Comparison of ENCODE assay signal across 7 mouse cellular contexts in the genomic region with DNA sequence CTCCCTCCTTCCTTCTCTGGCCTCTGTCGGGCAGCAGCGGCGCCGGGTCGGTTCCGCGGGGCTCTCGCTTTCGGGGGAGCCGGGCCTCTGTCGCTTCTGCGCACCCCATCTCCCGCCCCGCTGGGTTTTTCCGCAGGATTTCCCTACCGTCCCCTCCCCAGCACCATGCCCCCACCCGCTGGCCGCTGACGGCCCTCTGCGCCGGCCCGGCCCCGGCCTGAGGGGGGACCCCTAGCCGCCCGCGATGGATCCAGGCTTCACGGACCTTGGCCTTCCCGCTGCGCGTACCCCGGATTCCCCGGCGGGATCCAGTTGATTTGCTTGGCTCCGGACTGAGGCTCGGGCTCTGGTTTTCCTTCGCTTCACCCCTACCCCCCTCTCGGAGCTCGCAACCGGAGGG. TPM values are rescaled to one million over a fixed set of nuclear protein-coding genes. Genes with fewer than 3 reads are reported as not detected.
A peak's percentile ranks its signal among the peaks of the same experiment; 100 is the strongest.
DNase-seq lines count a peak whose midpoint lies in the region; ATAC-seq and TF ChIP-seq lines count a peak whose summit lies in the region.

No protein-coding gene starts in this region.

- no peak for TF ChIP-seq CTCF in lung, embryonic 14.5 days (IDR thresholded peaks at IDR 0.05; ENCODE audit: low read depth)

- peak overlapping the region; percentile 28 for H3K9ac ChIP-seq in lung, embryonic 14.5 days
- H3K9ac ChIP-seq in forebrain, embryonic 11.5 days (ENCODE audit: low read length): peak overlapping the region; percentile 90
- H3K9ac ChIP-seq in intestine, embryonic 16.5 days (ENCODE audit: low read depth, low read length): peak overlapping the region; percentile 64
- peak overlapping the region; percentile 97 for H3K9ac ChIP-seq in neural tube, embryonic 12.5 days

- no peak for DNase-seq in lung, embryonic 14.5 days
- no peak for DNase-seq in lung, postnatal 10 days
- no peak for DNase-seq in forebrain, embryonic 11.5 days (ENCODE audit: low spot score)
- DNase-seq in urinary bladder, postnatal 4 days (ENCODE audit: low spot score in 2 of 2): no peak
- no peak for DNase-seq in right cerebral cortex, postnatal 10 days (ENCODE audit: low spot score in 2 of 2)

- no peak overlapping the region for H3K27ac ChIP-seq in lung, embryonic 14.5 days (ENCODE audit: low read depth)
- H3K27ac ChIP-seq in forebrain, embryonic 11.5 days (ENCODE audit: low read depth, low read length): peak overlapping the region; percentile 37; the same call in 1 of the 2 replicates
- H3K27ac ChIP-seq in intestine, embryonic 16.5 days (ENCODE audit: low read length): no peak overlapping the region
- peak overlapping the region; percentile 77 for H3K27ac ChIP-seq in neural tube, embryonic 12.5 days

- H3K4me3 ChIP-seq in lung, embryonic 14.5 days (ENCODE audit: low read depth, low read length): peak overlapping the region; percentile 39
- H3K4me3 ChIP-seq in forebrain, embryonic 11.5 days (ENCODE audit: low read depth, low read length): peak overlapping the region; percentile 77
- H3K4me3 ChIP-seq in intestine, embryonic 16.5 days (ENCODE audit: low read length): peak overlapping the region; percentile 53
- peak overlapping the region; percentile 90 for H3K4me3 ChIP-seq in neural tube, embryonic 12.5 days

- under 1% methylated on average over 38 of the region's 39 CpGs for WGBS in lung, embryonic 14.5 days
- under 1% methylated on average over 37 of the region's 39 CpGs for WGBS in forebrain, embryonic 11.5 days
- 0% methylated on average over 39 of the region's 39 CpGs for WGBS in intestine, embryonic 16.5 days
- WGBS in neural tube, embryonic 12.5 days: under 1% methylated on average over 39 of the region's 39 CpGs

- H3K4me1 ChIP-seq in lung, embryonic 14.5 days (ENCODE audit: insufficient read depth): peaks cover 6% of the 10 kb centered on the region; the same call in 1 of the 2 replicates
- H3K4me1 ChIP-seq in forebrain, embryonic 11.5 days (replicated peaks; ENCODE audit: control insufficient read depth, insufficient read depth, low read length): peaks cover 15% of the 10 kb centered on the region; the same call in 1 of the 2 replicates
- H3K4me1 ChIP-seq in intestine, embryonic 16.5 days (ENCODE audit: control insufficient read depth, insufficient read depth, low read length): peaks cover 13% of the 10 kb centered on the region; the same call in 1 of the 2 replicates
- peaks cover 69% of the 10 kb centered on the region for H3K4me1 ChIP-seq in neural tube, embryonic 12.5 days

- peak overlapping the region; percentile 81 for H3K4me2 ChIP-seq in lung, embryonic 14.5 days
- peak overlapping the region; percentile 89 for H3K4me2 ChIP-seq in forebrain, embryonic 11.5 days (ENCODE audit: low read depth, low read length, severe bottlenecking)
- H3K4me2 ChIP-seq in intestine, embryonic 16.5 days (ENCODE audit: low read depth, low read length): peak overlapping the region; percentile 75
- H3K4me2 ChIP-seq in neural tube, embryonic 12.5 days (replicated peaks): peak overlapping the region; percentile 87

- no peaks in the 10 kb centered on the region for H3K9me3 ChIP-seq in lung, embryonic 14.5 days (ENCODE audit: low read depth, low read length)
- no peaks in the 10 kb centered on the region for H3K9me3 ChIP-seq in forebrain, embryonic 11.5 days (ENCODE audit: control insufficient read depth, low read length)
- no peaks in the 10 kb centered on the region for H3K9me3 ChIP-seq in intestine, embryonic 16.5 days (ENCODE audit: control insufficient read depth, low read length)
- no peaks in the 10 kb centered on the region for H3K9me3 ChIP-seq in neural tube, embryonic 12.5 days

- peak; percentile 37; the same call in 1 of the 2 replicates for ATAC-seq in lung, embryonic 14.5 days (ENCODE audit: insufficient read depth)
- 0 out of 2 replicates have a peak, but pooled peaks have one; percentile 11 for ATAC-seq in forebrain, embryonic 11.5 days (replicated peaks; ENCODE audit: low FRiP score)
- no peak for ATAC-seq in intestine, embryonic 16.5 days
- ATAC-seq in neural tube, embryonic 12.5 days (ENCODE audit: low FRiP score, low read depth): peak; percentile 8; the same call in 1 of the 2 replicates

- H3K27me3 ChIP-seq in lung, embryonic 14.5 days (ENCODE audit: insufficient read depth, low read length): peaks cover 86% of the 10 kb centered on the region
- peaks cover 3% of the 10 kb centered on the region for H3K27me3 ChIP-seq in forebrain, embryonic 11.5 days (ENCODE audit: control insufficient read depth, insufficient read depth, low read length)
- H3K27me3 ChIP-seq in intestine, embryonic 16.5 days (replicated peaks; ENCODE audit: control insufficient read depth, insufficient read depth, low read length): peaks cover 81% of the 10 kb centered on the region
- H3K27me3 ChIP-seq in neural tube, embryonic 12.5 days (replicated peaks): peaks cover 41% of the 10 kb centered on the region

- no peaks in the 10 kb centered on the region for H3K36me3 ChIP-seq in lung, embryonic 14.5 days (ENCODE audit: insufficient read depth)
- no peaks in the 10 kb centered on the region for H3K36me3 ChIP-seq in forebrain, embryonic 11.5 days (ENCODE audit: control insufficient read depth, insufficient read depth, low read length)
- H3K36me3 ChIP-seq in intestine, embryonic 16.5 days (ENCODE audit: control insufficient read depth, insufficient read depth, low read length): no peaks in the 10 kb centered on the region
- no peaks in the 10 kb centered on the region for H3K36me3 ChIP-seq in neural tube, embryonic 12.5 days

RNA-seq across cellular contexts. Expression of a gene that starts 45.0 kb away (rescaled TPM):
- not detected in 2 replicates for polyA plus RNA-seq in lung, embryonic 14.5 days (2014; fragmentation: Nextera tagmentation; extraction: Ambion mirVana)
- not detected in 2 replicates for polyA plus RNA-seq in forebrain, embryonic 11.5 days (2014; fragmentation: Nextera tagmentation; extraction: Ambion mirVana)
- not detected in 2 replicates for polyA plus RNA-seq in intestine, embryonic 16.5 days (2015; fragmentation: Nextera tagmentation; extraction: Ambion mirVana)
- polyA plus RNA-seq in neural tube, embryonic 12.5 days (2016; fragmentation: Nextera tagmentation; extraction: Ambion mirVana): not detected in 2 replicates

Comparison
In these comparisons a context has a peak if more than half of its experiments do, and no peak if none do; other contexts are left out.
1. H3K27ac ChIP-seq: peak in forebrain, embryonic 11.5 days (single experiment) and neural tube, embryonic 12.5 days (single experiment); none in lung, embryonic 14.5 days (single experiment) and intestine, embryonic 16.5 days (single experiment).
2. H3K4me3 ChIP-seq: peak in every context shown above with its lines; median percentile 90 in neural tube, embryonic 12.5 days; 77 in forebrain, embryonic 11.5 days; 53 in intestine, embryonic 16.5 days; 39 in lung, embryonic 14.5 days.
3. H3K9ac ChIP-seq: peak in every context shown above with its lines; median percentile 97 in neural tube, embryonic 12.5 days; 90 in forebrain, embryonic 11.5 days; 64 in intestine, embryonic 16.5 days; 28 in lung, embryonic 14.5 days.
4. Peak in every context shown above with its lines, with median percentiles within 50 percentile points of each other: H3K4me2 ChIP-seq.